Mouse (Mus musculus) embryonic facial prominence, embryonic 15.5 days (tissue): ENCODE measurements around the gene Opcml. TPM values are rescaled to one million over a fixed set of nuclear protein-coding genes. Genes with fewer than 3 reads are reported as not detected.

Experiments used
- ATAC-seq: fragments of 200-750 bp; cut with Nextera tagmentation; 2 replicates; pipeline ENCODE4 v1.8.0; 2017; ENCODE audit warnings: low read depth, moderate TSS enrichment; ENCODE audit not compliant: insufficient number of reproducible peaks, low FRiP score, low TSS enrichment
- H3K27ac ChIP-seq: fragments of 300-500 bp; sonication (generic); replicated peaks from 2 replicates; pipeline ENCODE4 v1.5.1; 2015; ENCODE audit warnings: mild to moderate bottlenecking, inconsistent platforms
- H3K27me3 ChIP-seq: fragments of 300-500 bp; sonication (generic); 2 replicates; pipeline ENCODE4 v1.6.1; 2015; ENCODE audit warnings: inconsistent platforms
- H3K36me3 ChIP-seq: fragments of 300-500 bp; sonication (generic); 2 replicates; pipeline ENCODE4 v1.6.1; 2015; ENCODE audit warnings: mild to moderate bottlenecking, inconsistent platforms
- H3K4me1 ChIP-seq: fragments of 300-500 bp; sonication (generic); 2 replicates; pipeline ENCODE4 v1.6.1; 2015; ENCODE audit warnings: inconsistent platforms
- H3K4me2 ChIP-seq: fragments of 300-500 bp; sonication (generic); replicated peaks from 2 replicates; pipeline ENCODE4 v1.6.1; 2015; ENCODE audit warnings: mild to moderate bottlenecking, inconsistent platforms
- H3K4me3 ChIP-seq: fragments of 300-500 bp; sonication (generic); replicated peaks from 2 replicates; pipeline ENCODE4 v1.5.1; 2015; ENCODE audit warnings: mild to moderate bottlenecking, inconsistent platforms
- H3K9ac ChIP-seq: fragments of 300-500 bp; sonication (generic); 2 replicates; pipeline ENCODE4 v1.6.1; 2015; ENCODE audit warnings: inconsistent platforms
- H3K9me3 ChIP-seq: fragments of 300-500 bp; sonication (generic); replicated peaks from 2 replicates; pipeline ENCODE4 v1.6.1; 2016; ENCODE audit warnings: inconsistent platforms
- WGBS: fragments of 180-500 bp; shearing (Covaris S2); methylation state at CpG from one replicate; pipeline ENCODE4 v1.1.7; 2015; 5-methylcytosine and 5-hydroxymethylcytosine counted together
- polyA plus RNA-seq: library from polyadenylated mRNA; unstranded; fragments of >200 nt; fragmentation: Nextera tagmentation; extraction: Ambion mirVana; gene quantifications from 2 replicates; pipeline ENCODE4 v1.2.1, GENCODE M21; 2015

Gene Opcml
- polyA plus RNA-seq, 1 experiment from 2014 or later = 5.7 TPM

- H3K4me2 ChIP-seq = no peak overlapping the region
- WGBS = 90% methylated on average over 1 of the region's 1 CpGs
- no peak overlapping the region for H3K9ac ChIP-seq
These were observed 465.3 kb downstream of the Opcml start for GRCm38 (mm10) chr9:28255905-28256268.

GRCm38 (mm10) chr9:28261078-28261753 lies 470.6 kb downstream of the Opcml start:
- H3K4me3 ChIP-seq = no peak overlapping the region
- no peak overlapping the region for H3K27ac ChIP-seq
- H3K4me1 ChIP-seq = no peaks in the 10 kb centered on the region
- no peaks in the 10 kb centered on the region; the same call in 1 of the 2 replicates for H3K27me3 ChIP-seq
- H3K9me3 ChIP-seq = no peaks in the 10 kb centered on the region
- peak; percentile 47; the same call in 1 of the 2 replicates for ATAC-seq
- WGBS = 23% methylated on average over 7 of the region's 7 CpGs
- H3K9ac ChIP-seq = no peak overlapping the region
- H3K4me2 ChIP-seq = no peak overlapping the region
- H3K36me3 ChIP-seq = no peaks in the 10 kb centered on the region

More at GRCm38 (mm10) chr9:28255905-28256268, 465.3 kb downstream of the Opcml start:
- H3K27me3 ChIP-seq = no peaks in the 10 kb centered on the region; the same call in 1 of the 2 replicates
- no peaks in the 10 kb centered on the region for H3K9me3 ChIP-seq
- H3K36me3 ChIP-seq = no peaks in the 10 kb centered on the region
- no peaks in the 10 kb centered on the region for H3K4me1 ChIP-seq
- H3K27ac ChIP-seq = no peak overlapping the region
- ATAC-seq = no peak
- no peak overlapping the region for H3K4me3 ChIP-seq

GRCm38 (mm10) chr9:28262021-28262420 lies 471.4 kb downstream of the Opcml start:
- no peaks in the 10 kb centered on the region for H3K36me3 ChIP-seq
- WGBS = 50% methylated on average over 1 of the region's 1 CpGs
- no peaks in the 10 kb centered on the region for H3K9me3 ChIP-seq
- no peaks in the 10 kb centered on the region for H3K4me1 ChIP-seq
- no peak overlapping the region for H3K27ac ChIP-seq
- H3K9ac ChIP-seq = no peak overlapping the region
- no peak overlapping the region for H3K4me2 ChIP-seq
- no peaks in the 10 kb centered on the region; the same call in 1 of the 2 replicates for H3K27me3 ChIP-seq
- no peak for ATAC-seq
- no peak overlapping the region for H3K4me3 ChIP-seq

GRCm38 (mm10) chr9:28262896-28263295 lies 472.3 kb downstream of the Opcml start:
- Histone ChIP-seq H3K9me3 (no peaks in the 10 kb centered on the region), H3K4me2 (no peak overlapping the region), H3K27ac (no peak overlapping the region), H3K27me3 (no peaks in the 10 kb centered on the region; the same call in 1 of the 2 replicates), H3K4me1 (no peaks in the 10 kb centered on the region), H3K4me3 (no peak overlapping the region), H3K9ac (no peak overlapping the region), H3K36me3 (no peaks in the 10 kb centered on the region)
- no peak for ATAC-seq
- WGBS = 67% methylated on average over 2 of the region's 2 CpGs

GRCm38 (mm10) chr9:28264761-28265160 lies 474.2 kb downstream of the Opcml start:
- WGBS = 45% methylated on average over 6 of the region's 6 CpGs
- no peaks in the 10 kb centered on the region for H3K4me1 ChIP-seq
- H3K36me3 ChIP-seq = no peaks in the 10 kb centered on the region
- H3K9ac ChIP-seq = no peak overlapping the region
- H3K9me3 ChIP-seq = no peaks in the 10 kb centered on the region
- ATAC-seq = no peak
- H3K27ac ChIP-seq = no peak overlapping the region
- no peak overlapping the region for H3K4me2 ChIP-seq
- no peaks in the 10 kb centered on the region; the same call in 1 of the 2 replicates for H3K27me3 ChIP-seq
- no peak overlapping the region for H3K4me3 ChIP-seq

GRCm38 (mm10) chr9:28273816-28274215 lies 483.2 kb downstream of the Opcml start:
- Histone ChIP-seq H3K9ac (no peak overlapping the region), H3K4me3 (no peak overlapping the region), H3K4me2 (no peak overlapping the region), H3K4me1 (no peaks in the 10 kb centered on the region), H3K36me3 (no peaks in the 10 kb centered on the region), H3K27ac (no peak overlapping the region), H3K9me3 (no peaks in the 10 kb centered on the region), H3K27me3 (no peaks in the 10 kb centered on the region)
- WGBS = 59% methylated on average over 2 of the region's 2 CpGs
- ATAC-seq = no peak

GRCm38 (mm10) chr9:28278555-28278954 lies 488.0 kb downstream of the Opcml start:
- no peaks in the 10 kb centered on the region for H3K27me3 ChIP-seq
- WGBS = 79% methylated on average over 2 of the region's 2 CpGs
- ATAC-seq = no peak
- no peak overlapping the region for H3K4me3 ChIP-seq
- H3K4me2 ChIP-seq = no peak overlapping the region
- no peaks in the 10 kb centered on the region for H3K9me3 ChIP-seq
- 0 out of 2 replicates have a peak, but pooled peaks cover 2% of the 10 kb centered on the region for H3K4me1 ChIP-seq
- no peaks in the 10 kb centered on the region for H3K36me3 ChIP-seq
- no peak overlapping the region for H3K27ac ChIP-seq
- no peak overlapping the region for H3K9ac ChIP-seq

GRCm38 (mm10) chr9:28281025-28281424 lies 490.4 kb downstream of the Opcml start:
- H3K4me1 ChIP-seq = 0 out of 2 replicates have a peak, but pooled peaks cover 2% of the 10 kb centered on the region
- no peaks in the 10 kb centered on the region for H3K36me3 ChIP-seq
- 37% methylated on average over 3 of the region's 3 CpGs for WGBS
- no peak overlapping the region for H3K9ac ChIP-seq
- no peaks in the 10 kb centered on the region for H3K27me3 ChIP-seq
- no peak overlapping the region for H3K27ac ChIP-seq
- H3K4me3 ChIP-seq = no peak overlapping the region
- ATAC-seq = no peak
- no peak overlapping the region for H3K4me2 ChIP-seq
- no peaks in the 10 kb centered on the region for H3K9me3 ChIP-seq

GRCm38 (mm10) chr9:28281571-28281970 lies 491.0 kb downstream of the Opcml start:
- Histone ChIP-seq H3K4me1 (0 out of 2 replicates have a peak, but pooled peaks cover 2% of the 10 kb centered on the region), H3K4me3 (no peak overlapping the region), H3K27me3 (no peaks in the 10 kb centered on the region), H3K27ac (no peak overlapping the region), H3K36me3 (no peaks in the 10 kb centered on the region), H3K9me3 (no peaks in the 10 kb centered on the region), H3K9ac (no peak overlapping the region), H3K4me2 (no peak overlapping the region)
- 51% methylated on average over 3 of the region's 3 CpGs for WGBS
- ATAC-seq = no peak

- Histone ChIP-seq H3K9me3 (no peaks in the 10 kb centered on the region), H3K36me3 (no peaks in the 10 kb centered on the region), H3K27me3 (no peaks in the 10 kb centered on the region), H3K4me2 (no peak overlapping the region), H3K9ac (no peak overlapping the region), H3K4me3 (no peak overlapping the region), H3K4me1 (0 out of 2 replicates have a peak, but pooled peaks cover 2% of the 10 kb centered on the region), H3K27ac (no peak overlapping the region)
- ATAC-seq = no peak
- 82% methylated on average over 3 of the region's 3 CpGs for WGBS
These were observed 494.4 kb downstream of the Opcml start for GRCm38 (mm10) chr9:28285016-28285415.

GRCm38 (mm10) chr9:28286384-28286783 lies 495.8 kb downstream of the Opcml start:
- no peak overlapping the region for H3K4me2 ChIP-seq
- ATAC-seq = no peak
- H3K27me3 ChIP-seq = no peaks in the 10 kb centered on the region
- no peaks in the 10 kb centered on the region for H3K36me3 ChIP-seq
- H3K9me3 ChIP-seq = no peaks in the 10 kb centered on the region
- no peaks in the 10 kb centered on the region for H3K4me1 ChIP-seq
- H3K9ac ChIP-seq = no peak overlapping the region
- H3K4me3 ChIP-seq = no peak overlapping the region
- no peak overlapping the region for H3K27ac ChIP-seq
- 88% methylated on average over 7 of the region's 7 CpGs for WGBS

- Histone ChIP-seq H3K4me2 (no peak overlapping the region), H3K4me1 (no peaks in the 10 kb centered on the region), H3K27me3 (no peaks in the 10 kb centered on the region), H3K9me3 (no peaks in the 10 kb centered on the region), H3K9ac (no peak overlapping the region), H3K27ac (no peak overlapping the region), H3K36me3 (no peaks in the 10 kb centered on the region), H3K4me3 (no peak overlapping the region)
- WGBS = 63% methylated on average over 2 of the region's 2 CpGs
- no peak for ATAC-seq
These were observed 496.9 kb downstream of the Opcml start for GRCm38 (mm10) chr9:28287485-28287884.
